Mouse (Mus musculus): ENCODE data around the gene Apof. TPM values are rescaled to one million over a fixed set of nuclear protein-coding genes. Genes with fewer than 3 reads are reported as not detected.

The Apof gene
- total and polyA plus RNA-seq, 3 experiments: 0.66 to 1.3 (median 0.99) TPM

- in situ Hi-C loops (cut with MboI; ENCODE audit: low pct_ligation_motif_present, low pct_unique_long_range_greater_than_20kb, low sequenced_read_pairs) (no loop called here), dilution Hi-C loops (cut with MboI; ENCODE audit: extremely low pct_ligation_motif_present, extremely low pct_unique_long_range_greater_than_20kb, low sequenced_read_pairs) (no loop called here)
- Histone ChIP-seq H3K36me3 (replicated peaks in 1 of 2; ENCODE audit: control insufficient read depth in 1 of 2, insufficient read depth in 1 of 2, low read length in 1 of 2) (peaks cover 0 to 15% of the 10 kb centered on the region in 2 experiments), H3K9me3 (replicated peaks; ENCODE audit: low read length) (no peaks in the 10 kb centered on the region), H3K4me1 (ENCODE audit: control insufficient read depth in 1 of 2, insufficient read depth in 2 of 2) (peaks cover 5 to 21% of the 10 kb centered on the region in 2 experiments; a peak in 2 of 4 replicates), H3K27ac (ENCODE audit: insufficient read depth, low read depth) (no peak within 1 kb of the TSS), H3K27me3 (replicated peaks) (no peaks in the 10 kb centered on the region), H3K4me2 (ENCODE audit: insufficient read depth, low read depth, poor library complexity, severe bottlenecking) (peak within 1 kb of the TSS; percentile 35), H3K79me2 (replicated peaks; ENCODE audit: control insufficient read depth, extremely low read depth, insufficient read depth, poor library complexity, severe bottlenecking) (peaks cover 3% of the 10 kb centered on the region), H3K4me3 (replicated peaks in 1 of 3; ENCODE audit: low read depth in 2 of 3, low read length in 2 of 3, poor library complexity in 1 of 3) (peak within 1 kb of the TSS; percentile 74 to 89 (median 88)), H3K9ac (ENCODE audit: insufficient read depth, low read depth) (peak within 1 kb of the TSS; percentile 48)
- DNase-seq (ENCODE audit: extremely low read depth): peak; percentile 98
- TF ChIP-seq USF2 (conservative IDR thresholded peaks at IDR 0.05; ENCODE audit: low read depth, low read length) (no peak), JUN (IDR thresholded peaks at IDR 0.05; ENCODE audit: insufficient read depth, low read depth, low read length) (no peak), ZMIZ1 (IDR thresholded peaks at IDR 0.05; ENCODE audit: low read depth, low read length) (peak; percentile 81; the same call in 1 of the 2 replicates), POLR2A (IDR thresholded peaks at IDR 0.05; ENCODE audit: low read depth, low read length) (peak; percentile 91), USF1 (IDR thresholded peaks at IDR 0.05; ENCODE audit: low read depth, low read length) (no peak), NELFE (IDR thresholded peaks at IDR 0.05; ENCODE audit: low read depth, low read length) (peak; percentile 86), CTCF (conservative IDR thresholded peaks at IDR 0.05 in 1 of 2, IDR thresholded peaks at IDR 0.05 in 1 of 2; ENCODE audit: low read depth in 2 of 2, low read length in 2 of 2) (no peak), KAT2A (IDR thresholded peaks at IDR 0.05; ENCODE audit: insufficient replicate concordance, low read length) (no peak), ZKSCAN1 (IDR thresholded peaks at IDR 0.05; ENCODE audit: borderline replicate concordance, low read depth, low read length) (no peak), MXI1 (IDR thresholded peaks at IDR 0.05; ENCODE audit: low read depth, low read length) (peak; percentile 81; the same call in 1 of the 2 replicates), BHLHE40 (IDR thresholded peaks at IDR 0.05; ENCODE audit: low read depth, low read length) (peak; percentile 29; the same call in 1 of the 2 replicates), TCF12 (IDR thresholded peaks at IDR 0.05; ENCODE audit: low read depth, low read length) (peak; percentile 89), UBTF (IDR thresholded peaks at IDR 0.05; ENCODE audit: low read depth, low read length) (0 out of 2 replicates have a peak, but pooled peaks have one; percentile 44), ELF1 (IDR thresholded peaks at IDR 0.05; ENCODE audit: low read depth, low read length) (peak; percentile 81), SIN3A (IDR thresholded peaks at IDR 0.05; ENCODE audit: low read length) (peak; percentile 84), MAZ (IDR thresholded peaks at IDR 0.05; ENCODE audit: low read depth, low read length) (peak; percentile 82), SMC3 (IDR thresholded peaks at IDR 0.05; ENCODE audit: low read depth, low read length) (no peak), PAX5 (IDR thresholded peaks at IDR 0.05; ENCODE audit: low read length) (no peak), GABPA (IDR thresholded peaks at IDR 0.05; ENCODE audit: insufficient replicate concordance, low read depth, low read length) (no peak), EP300 (IDR thresholded peaks at IDR 0.05; ENCODE audit: low read length) (no peak), RCOR1 (conservative IDR thresholded peaks at IDR 0.05; ENCODE audit: low read depth, low read length) (no peak), HCFC1 (IDR thresholded peaks at IDR 0.05; ENCODE audit: low read depth, low read length) (peak; percentile 52), NRF1 (IDR thresholded peaks at IDR 0.05; ENCODE audit: low read depth, low read length) (no peak), ETS1 (conservative IDR thresholded peaks at IDR 0.05; ENCODE audit: low read depth, low read length) (peak; percentile 46), RAD21 (IDR thresholded peaks at IDR 0.05; ENCODE audit: low read depth, low read length) (no peak), MAFK (IDR thresholded peaks at IDR 0.05; ENCODE audit: insufficient replicate concordance, low read length) (no peak), TBP (conservative IDR thresholded peaks at IDR 0.05; ENCODE audit: low read depth, low read length) (no peak), CHD2 (IDR thresholded peaks at IDR 0.05; ENCODE audit: low read length) (peak; percentile 69), MEF2A (IDR thresholded peaks at IDR 0.05; ENCODE audit: borderline replicate concordance, low read depth, low read length) (peak; percentile 66; the same call in 1 of the 2 replicates), ZNF384 (IDR thresholded peaks at IDR 0.05; ENCODE audit: low read depth, low read length) (no peak), MYC (IDR thresholded peaks at IDR 0.05; ENCODE audit: low read depth, low read length) (peak; percentile 49; the same call in 1 of the 2 replicates), JUND (conservative IDR thresholded peaks at IDR 0.05; ENCODE audit: low read depth, low read length) (no peak), IRF4 (IDR thresholded peaks at IDR 0.05; ENCODE audit: low read depth, low read length) (peak; percentile 39; the same call in 1 of the 2 replicates), MAX (IDR thresholded peaks at IDR 0.05; ENCODE audit: low read length) (peak; percentile 52), CHD1 (IDR thresholded peaks at IDR 0.05; ENCODE audit: low read depth, low read length) (no peak), POLR2AphosphoS2 (IDR thresholded peaks at IDR 0.05; ENCODE audit: low read depth, low read length) (peak; percentile 77), E2F4 (IDR thresholded peaks at IDR 0.05; ENCODE audit: insufficient replicate concordance, low read depth, low read length) (no peak), ZC3H11A (IDR thresholded peaks at IDR 0.05; ENCODE audit: low read depth, low read length) (no peak)
Measured at GRCm38 (mm10) chr10:128270287-128270841, 1.9 kb downstream of the Apof start, which contains the start of gene Stat2. Stat2 (plus strand) TSS chr10:128270559.
